10 mouse cellular contexts compared by ENCODE assay signal in genomic region chr5:119831201-119831771, GRCm38 (mm10). TPM values are rescaled to one million over a fixed set of nuclear protein-coding genes. Genes with fewer than 3 reads are reported as not detected.
A peak's percentile ranks its signal among the peaks of the same experiment; 100 is the strongest.
DNase-seq lines count a peak whose midpoint lies in the region; ATAC-seq and TF ChIP-seq lines count a peak whose summit lies in the region.
"Had no signal": no experiment of that assay in that cellular context is flagged by ENCODE, and none has a peak within 500 bp of the region (broad histone marks: within the 10 kb centered on the region; RNA-seq: fewer than 3 reads in every experiment).

No protein-coding gene starts in this region.

- H3K27ac ChIP-seq in midbrain, embryonic 11.5 days (ENCODE audit: low read depth, low read length): no peak overlapping the region
- H3K27ac ChIP-seq in midbrain, postnatal 0 days (ENCODE audit: low read depth, low read length): no peak overlapping the region
- H3K27ac ChIP-seq in intestine, postnatal 0 days (ENCODE audit: low read depth, low read length): no peak overlapping the region
- H3K27ac ChIP-seq in stomach, postnatal 0 days (replicated peaks): no peak overlapping the region
- no peak overlapping the region for H3K27ac ChIP-seq in left cerebral cortex, adult 2 months

- H3K4me1 ChIP-seq in midbrain, embryonic 11.5 days (ENCODE audit: control insufficient read depth, insufficient read depth, low read length): peaks cover 2% of the 10 kb centered on the region; the same call in 1 of the 2 replicates
- H3K4me1 ChIP-seq in midbrain, postnatal 0 days (ENCODE audit: insufficient read depth, low read length): no peaks in the 10 kb centered on the region
- no peaks in the 10 kb centered on the region for H3K4me1 ChIP-seq in intestine, postnatal 0 days (replicated peaks; ENCODE audit: control insufficient read depth, insufficient read depth, low read length)
- no peaks in the 10 kb centered on the region for H3K4me1 ChIP-seq in stomach, postnatal 0 days (replicated peaks; ENCODE audit: control insufficient read depth, insufficient read depth)

- WGBS in midbrain, embryonic 11.5 days: 1% methylated on average over 33 of the region's 33 CpGs
- WGBS in midbrain, postnatal 0 days: 1% methylated on average over 33 of the region's 33 CpGs
- WGBS in intestine, postnatal 0 days: 1% methylated on average over 33 of the region's 33 CpGs
- WGBS in stomach, postnatal 0 days: 4% methylated on average over 32 of the region's 33 CpGs

- H3K4me3 ChIP-seq in midbrain, embryonic 11.5 days (ENCODE audit: low read depth, low read length): no peak overlapping the region
- no peak overlapping the region for H3K4me3 ChIP-seq in midbrain, postnatal 0 days (ENCODE audit: low read depth, low read length)
- peak overlapping the region; percentile 37 for H3K4me3 ChIP-seq in intestine, postnatal 0 days (ENCODE audit: low read depth, low read length)
- peak overlapping the region; percentile 33 for H3K4me3 ChIP-seq in stomach, postnatal 0 days (ENCODE audit: low read depth, low read length)
- H3K4me3 ChIP-seq in left cerebral cortex, adult 2 months: no peak overlapping the region

- H3K36me3 ChIP-seq in midbrain, embryonic 11.5 days (ENCODE audit: control insufficient read depth, insufficient read depth, low read length): no peaks in the 10 kb centered on the region
- no peaks in the 10 kb centered on the region for H3K36me3 ChIP-seq in midbrain, postnatal 0 days (ENCODE audit: insufficient read depth, low read length)
- no peaks in the 10 kb centered on the region for H3K36me3 ChIP-seq in intestine, postnatal 0 days (ENCODE audit: control insufficient read depth, insufficient read depth)
- H3K36me3 ChIP-seq in stomach, postnatal 0 days (ENCODE audit: control insufficient read depth, insufficient read depth, low read length): no peaks in the 10 kb centered on the region

- no peak for ATAC-seq in midbrain, embryonic 11.5 days (ENCODE audit: low FRiP score)
- ATAC-seq in midbrain, postnatal 0 days (ENCODE audit: low FRiP score): no peak
- ATAC-seq in intestine, postnatal 0 days: no peak
- no peak for ATAC-seq in stomach, postnatal 0 days (ENCODE audit: low FRiP score, low TSS enrichment)

- TF ChIP-seq EP300 in stomach, postnatal 0 days (optimal IDR thresholded peaks at IDR 0.05): no peak

- H3K9ac ChIP-seq in midbrain, embryonic 11.5 days (ENCODE audit: low read length): no peak overlapping the region
- no peak overlapping the region for H3K9ac ChIP-seq in midbrain, postnatal 0 days (replicated peaks; ENCODE audit: low read length, poor library complexity, severe bottlenecking)
- H3K9ac ChIP-seq in intestine, postnatal 0 days (ENCODE audit: low read depth, low read length): no peak overlapping the region
- H3K9ac ChIP-seq in stomach, postnatal 0 days (ENCODE audit: low read length): no peak overlapping the region

- H3K4me2 ChIP-seq in midbrain, embryonic 11.5 days: no peak overlapping the region
- H3K4me2 ChIP-seq in midbrain, postnatal 0 days (ENCODE audit: low read depth, low read length, poor library complexity, severe bottlenecking): no peak overlapping the region
- H3K4me2 ChIP-seq in intestine, postnatal 0 days (replicated peaks; ENCODE audit: low read depth): peak overlapping the region; percentile 68
- H3K4me2 ChIP-seq in stomach, postnatal 0 days (replicated peaks; ENCODE audit: low read depth): peak overlapping the region; percentile 51

- intact Hi-C loops in left cerebral cortex, adult 2 months (cut with DNase I): loop anchor here (10.0 kb wide), 1 partner anchor 956 kb away; no protein-coding TSS in a partner anchor

- H3K27me3 ChIP-seq in midbrain, embryonic 11.5 days (ENCODE audit: control insufficient read depth, insufficient read depth, low read length): peaks cover 87% of the 10 kb centered on the region
- H3K27me3 ChIP-seq in midbrain, postnatal 0 days (ENCODE audit: insufficient read depth, low read length): peaks cover 83% of the 10 kb centered on the region
- peaks cover 82% of the 10 kb centered on the region for H3K27me3 ChIP-seq in intestine, postnatal 0 days (replicated peaks; ENCODE audit: control insufficient read depth, insufficient read depth, low read length)
- H3K27me3 ChIP-seq in stomach, postnatal 0 days (ENCODE audit: control insufficient read depth, insufficient read depth, low read length): peaks cover 4% of the 10 kb centered on the region

- no peak for TF ChIP-seq CTCF in midbrain, postnatal 0 days (IDR thresholded peaks at IDR 0.05)
- TF ChIP-seq CTCF in intestine, postnatal 0 days (IDR thresholded peaks at IDR 0.05; ENCODE audit: low read depth): no peak
- TF ChIP-seq CTCF in stomach, postnatal 0 days (IDR thresholded peaks at IDR 0.05; ENCODE audit: low read depth): no peak
- TF ChIP-seq CTCF in left cerebral cortex, adult 2 months (IDR thresholded peaks at IDR 0.05): no peak

- H3K9me3 ChIP-seq in midbrain, embryonic 11.5 days (ENCODE audit: control insufficient read depth, low read length): no peaks in the 10 kb centered on the region
- H3K9me3 ChIP-seq in midbrain, postnatal 0 days (ENCODE audit: low read length): no peaks in the 10 kb centered on the region
- H3K9me3 ChIP-seq in intestine, postnatal 0 days (ENCODE audit: control insufficient read depth): no peaks in the 10 kb centered on the region
- no peaks in the 10 kb centered on the region for H3K9me3 ChIP-seq in stomach, postnatal 0 days (ENCODE audit: control insufficient read depth, low read length)

- peak; percentile 16 to 34 for DNase-seq in cerebellum, postnatal 10 days
- DNase-seq in cerebellum, adult 11-12 months: no peak
- peak; percentile 96 for DNase-seq in midbrain, embryonic 11.5 days (ENCODE audit: low spot score, missing footprints)
- no peak for DNase-seq in midbrain, postnatal 0 days (ENCODE audit: low spot score)
- no peak for DNase-seq in stomach, postnatal 0 days (ENCODE audit: low spot score)
- no peak for DNase-seq in thymus, postnatal 25 days
- DNase-seq in left cerebral cortex, adult 2 months (ENCODE audit: extremely low spot score in 1 of 2, low spot score in 2 of 2): no peak
- DNase-seq: cerebellum, adult 11 months had no signal

RNA-seq across cellular contexts. Expression of gene Tbx5, which starts 1.2 kb away (rescaled TPM):
- not detected in 2 replicates for polyA plus RNA-seq in midbrain, embryonic 11.5 days (2014; fragmentation: Nextera tagmentation; extraction: Ambion mirVana)
- not detected in 2 replicates for total RNA-seq in midbrain, postnatal 0 days (2014; rRNA removed)
- polyA plus RNA-seq in midbrain, postnatal 0 days (2015; fragmentation: Nextera tagmentation; extraction: Ambion mirVana): 0.04 TPM in 1 of 2 replicates, not detected in the other
- not detected in 2 replicates for polyA plus RNA-seq in intestine, postnatal 0 days (2015; fragmentation: Nextera tagmentation; extraction: Ambion mirVana)
- polyA plus RNA-seq in stomach, postnatal 0 days (2015; fragmentation: Nextera tagmentation; extraction: Ambion mirVana): 0.05 and 0.27 TPM in 2 replicates
- not detected for total RNA-seq in left cerebral cortex, adult 2 months (2021)
- total RNA-seq: layer of hippocampus, adult 8-10 months had no signal

Comparison
In these comparisons a context has a peak if more than half of its experiments do, and no peak if none do; other contexts are left out.
1. DNase-seq: peak in cerebellum, postnatal 10 days (2 of 2) and midbrain, embryonic 11.5 days (single experiment); none in cerebellum, adult 11-12 months (single experiment), midbrain, postnatal 0 days (single experiment), stomach, postnatal 0 days (single experiment), thymus, postnatal 25 days (single experiment) and left cerebral cortex, adult 2 months (0 of 2).
2. H3K4me2 ChIP-seq: peak in intestine, postnatal 0 days (single experiment) and stomach, postnatal 0 days (single experiment); none in midbrain, embryonic 11.5 days (single experiment) and midbrain, postnatal 0 days (single experiment).
3. H3K4me3 ChIP-seq: peak in intestine, postnatal 0 days (single experiment) and stomach, postnatal 0 days (single experiment); none in midbrain, embryonic 11.5 days (single experiment), midbrain, postnatal 0 days (single experiment) and left cerebral cortex, adult 2 months (single experiment).